In genomic region chr8:19706918-19707760, GRCm38 (mm10) we compare ENCODE assay signal across 10 mouse cellular contexts. TPM values are rescaled to one million over a fixed set of nuclear protein-coding genes. Genes with fewer than 3 reads are reported as not detected.
DNase-seq lines count a peak whose midpoint lies in the region; ATAC-seq and TF ChIP-seq lines count a peak whose summit lies in the region.
"Not testable (repeated sequence)": the region's sequence is repeated elsewhere in the genome, so short reads cannot be mapped to it uniquely, and the experiment has no call there.
"Had no signal": no experiment of that assay in that cellular context is flagged by ENCODE, and none has a peak within 500 bp of the region (broad histone marks: within the 10 kb centered on the region; RNA-seq: fewer than 3 reads in every experiment).

No protein-coding gene starts in this region.

- not testable (repeated sequence) for H3K79me2 ChIP-seq in liver, adult 2 months (ENCODE audit: control insufficient read depth, insufficient read depth, low read length)

- WGBS in embryonic facial prominence, embryonic 14.5 days, result 69% methylated on average over 7 of the region's 7 CpGs
- WGBS in heart, embryonic 11.5 days (ENCODE audit: insufficient replicate concordance), result 64% methylated on average over 7 of the region's 7 CpGs
- 58% methylated on average over 7 of the region's 7 CpGs for WGBS in liver, adult 2 months
- 76% methylated on average over 7 of the region's 7 CpGs for WGBS in neural tube, embryonic 11.5 days

- not testable (repeated sequence) for H3K27me3 ChIP-seq in embryonic facial prominence, embryonic 14.5 days (replicated peaks; ENCODE audit: control insufficient read depth, insufficient read depth, low read length); heart, embryonic 11.5 days (ENCODE audit: control insufficient read depth, insufficient read depth, low read length); liver, adult 2 months (ENCODE audit: control insufficient read depth, insufficient read depth, low read length); neural tube, embryonic 11.5 days (ENCODE audit: control insufficient read depth, insufficient read depth, low read length)

- H3K4me3 ChIP-seq in embryonic facial prominence, embryonic 14.5 days (ENCODE audit: low read depth, low read length); heart, embryonic 11.5 days (ENCODE audit: low read depth, low read length); liver, adult 2 months (ENCODE audit: insufficient read depth, low read depth, low read length); neural tube, embryonic 11.5 days (ENCODE audit: low read depth, low read length): not testable (repeated sequence)

- not testable (repeated sequence) for H3K4me1 ChIP-seq in embryonic facial prominence, embryonic 14.5 days (ENCODE audit: control insufficient read depth, insufficient read depth, low read length); heart, embryonic 11.5 days (ENCODE audit: control insufficient read depth, insufficient read depth, low read length); liver, adult 2 months (ENCODE audit: control insufficient read depth, insufficient read depth, low read length); neural tube, embryonic 11.5 days (ENCODE audit: control insufficient read depth, insufficient read depth, low read length)

- H3K9ac ChIP-seq in embryonic facial prominence, embryonic 14.5 days (ENCODE audit: low read depth, low read length); heart, embryonic 11.5 days (ENCODE audit: low read depth, low read length); liver, adult 2 months (ENCODE audit: low read depth, low read length); neural tube, embryonic 11.5 days (ENCODE audit: low read length): not testable (repeated sequence)

- H3K9me3 ChIP-seq in embryonic facial prominence, embryonic 14.5 days (ENCODE audit: control insufficient read depth, low read length); heart, embryonic 11.5 days (replicated peaks; ENCODE audit: control insufficient read depth, low read length); neural tube, embryonic 11.5 days (ENCODE audit: control insufficient read depth, low read length): not testable (repeated sequence)

- H3K4me2 ChIP-seq in embryonic facial prominence, embryonic 14.5 days (ENCODE audit: low read depth, low read length); heart, embryonic 11.5 days; neural tube, embryonic 11.5 days (ENCODE audit: low read depth): not testable (repeated sequence)

- TF ChIP-seq POLR2A in liver, adult 2 months (IDR thresholded peaks at IDR 0.05; ENCODE audit: extremely low read depth, insufficient read depth, low read length), result not testable (repeated sequence)

- peak; percentile 25; the same call in 1 of the 2 replicates for TF ChIP-seq CTCF in liver, adult 2 months (IDR thresholded peaks at IDR 0.05; ENCODE audit: low read depth, low read length)

- not testable (repeated sequence) for ATAC-seq in embryonic facial prominence, embryonic 14.5 days (ENCODE audit: low read depth); neural tube, embryonic 11.5 days (ENCODE audit: insufficient read depth, low FRiP score, low TSS enrichment)
- 0 out of 2 replicates have a peak, but pooled peaks have one; percentile 55 for ATAC-seq in heart, embryonic 11.5 days (replicated peaks; ENCODE audit: insufficient number of reproducible peaks, low FRiP score, low TSS enrichment)

- not testable (repeated sequence) for H3K27ac ChIP-seq in embryonic facial prominence, embryonic 14.5 days (replicated peaks; ENCODE audit: low read depth, low read length); heart, embryonic 11.5 days (ENCODE audit: low read depth, low read length); liver, adult 2 months (replicated peaks; ENCODE audit: insufficient read depth, low read depth, low read length); neural tube, embryonic 11.5 days (ENCODE audit: low read depth, low read length)

- DNase-seq in CD4-positive, CD25-positive, alpha-beta regulatory T cell, adult 2 months (ENCODE audit: low read depth, low spot score), result peak; percentile 29
- peak; percentile 71 to 82 for DNase-seq in adrenal gland, postnatal 4 days (ENCODE audit: low spot score in 2 of 2)
- peak; percentile 16 for DNase-seq in embryonic facial prominence, embryonic 14.5 days (ENCODE audit: low spot score)
- peak; percentile 92 for DNase-seq in kidney, postnatal 14 days
- peak; percentile 57 for DNase-seq in liver, adult 2 months (ENCODE audit: extremely low read depth, low read depth, low spot score)
- DNase-seq in neural tube, embryonic 11.5 days (ENCODE audit: low spot score), result peak; percentile 28
- peak; percentile 75 for DNase-seq in testis, postnatal 14 days (ENCODE audit: low spot score)

- H3K36me3 ChIP-seq in embryonic facial prominence, embryonic 14.5 days (ENCODE audit: control insufficient read depth, insufficient read depth, low read length); heart, embryonic 11.5 days (ENCODE audit: control insufficient read depth, insufficient read depth, low read length); liver, adult 2 months (ENCODE audit: control insufficient read depth, insufficient read depth, low read length); neural tube, embryonic 11.5 days (ENCODE audit: control insufficient read depth, insufficient read depth, low read length): not testable (repeated sequence)

RNA-seq across cellular contexts. Expression of gene 4930467E23Rik, which starts 22.2 kb away (rescaled TPM):
- under 1 TPM in 1 of 2 experiments, not detected in 1; 0.20 TPM for total RNA-seq in adrenal gland, postnatal 4 days (2021)
- not detected in 2 replicates for polyA plus RNA-seq in embryonic facial prominence, embryonic 14.5 days (2014; fragmentation: Nextera tagmentation; extraction: Ambion mirVana)
- polyA plus RNA-seq in heart, embryonic 11.5 days (2014; fragmentation: Nextera tagmentation; extraction: Ambion mirVana), result not detected in 2 replicates
- 0.09 TPM in 1 of 2 replicates, not detected in the other for total RNA-seq in liver, adult 2 months (2014; rRNA removed)
- polyA plus RNA-seq in liver, adult 2 months (2012; rRNA removed), result not detected in 2 replicates
- polyA plus RNA-seq in neural tube, embryonic 11.5 days (2014; fragmentation: Nextera tagmentation; extraction: Ambion mirVana), result not detected in 2 replicates
- polyA plus RNA-seq: heart, embryonic 12.5 days; midbrain, embryonic 15.5 days had no signal

Comparison
In these comparisons a context has a peak if more than half of its experiments do, and no peak if none do; other contexts are left out.
1. DNase-seq: peak in every context shown above with its lines; median percentile 92 in kidney, postnatal 14 days; 76 in adrenal gland, postnatal 4 days; 75 in testis, postnatal 14 days; 57 in liver, adult 2 months; 29 in CD4-positive, CD25-positive, alpha-beta regulatory T cell, adult 2 months; 28 in neural tube, embryonic 11.5 days; 16 in embryonic facial prominence, embryonic 14.5 days.